Mouse (Mus musculus) hindbrain, embryonic 16.5 days (tissue): ENCODE measurements around the gene Csrp3. TPM values are rescaled to one million over a fixed set of nuclear protein-coding genes. Genes with fewer than 3 reads are reported as not detected.

Experiments used
- ATAC-seq: fragments of 200-750 bp; cut with Nextera tagmentation; 2 replicates; pipeline ENCODE4 v1.8.0; 2017; ENCODE audit warnings: moderate TSS enrichment, moderate library complexity
- H3K27ac ChIP-seq: fragments of 300-500 bp; sonication (generic); 2 replicates; pipeline ENCODE4 v1.5.1; 2014; ENCODE audit warnings: low read depth, mild to moderate bottlenecking, control low read depth, low read length, moderate library complexity
- H3K27me3 ChIP-seq: fragments of 300-500 bp; sonication (generic); replicated peaks from 2 replicates; pipeline ENCODE4 v1.6.1; 2014; ENCODE audit warnings: low read length; ENCODE audit not compliant: control insufficient read depth, insufficient read depth
- H3K36me3 ChIP-seq: fragments of 300-500 bp; sonication (generic); 2 replicates; pipeline ENCODE4 v1.6.1; 2014; ENCODE audit warnings: mild to moderate bottlenecking, low read length, moderate library complexity, mixed read lengths; ENCODE audit not compliant: control insufficient read depth, insufficient read depth
- H3K4me1 ChIP-seq: fragments of 300-500 bp; sonication (generic); 2 replicates; pipeline ENCODE4 v1.6.1; 2014; ENCODE audit warnings: low read depth, low read length; ENCODE audit not compliant: control insufficient read depth, insufficient read depth
- H3K4me2 ChIP-seq: fragments of 300-500 bp; sonication (generic); 2 replicates; pipeline ENCODE4 v1.6.1; 2014; ENCODE audit warnings: mild to moderate bottlenecking, low read length, control low read depth, moderate library complexity
- H3K4me3 ChIP-seq: fragments of 300-500 bp; sonication (generic); 2 replicates; pipeline ENCODE4 v1.5.1; 2014; ENCODE audit warnings: mild to moderate bottlenecking, low read length, control low read depth, moderate library complexity
- H3K9ac ChIP-seq: fragments of 300-500 bp; sonication (generic); 2 replicates; pipeline ENCODE4 v1.6.1; 2014; ENCODE audit warnings: low read depth, mild to moderate bottlenecking, control low read depth, low read length, moderate library complexity
- H3K9me3 ChIP-seq: fragments of 300-500 bp; sonication (generic); 2 replicates; pipeline ENCODE4 v1.6.1; 2014; ENCODE audit warnings: mild to moderate bottlenecking, low read length, moderate library complexity; ENCODE audit not compliant: control insufficient read depth
- WGBS: fragments of 180-500 bp; shearing (Covaris S2); extraction: QIAGEN DNeasy Blood & Tissue Kit; methylation state at CpG from one replicate; pipeline ENCODE4 v1.1.7; 2014; 5-methylcytosine and 5-hydroxymethylcytosine counted together
- polyA plus RNA-seq: library from polyadenylated mRNA; unstranded; fragments of >200 nt; fragmentation: Nextera tagmentation; extraction: Ambion mirVana; gene quantifications from 2 replicates; pipeline ENCODE4 v1.2.1, GENCODE M21; 2015

The Csrp3 gene
- polyA plus RNA-seq: 0.24 and 7.3 TPM in 2 replicates

DNA sequence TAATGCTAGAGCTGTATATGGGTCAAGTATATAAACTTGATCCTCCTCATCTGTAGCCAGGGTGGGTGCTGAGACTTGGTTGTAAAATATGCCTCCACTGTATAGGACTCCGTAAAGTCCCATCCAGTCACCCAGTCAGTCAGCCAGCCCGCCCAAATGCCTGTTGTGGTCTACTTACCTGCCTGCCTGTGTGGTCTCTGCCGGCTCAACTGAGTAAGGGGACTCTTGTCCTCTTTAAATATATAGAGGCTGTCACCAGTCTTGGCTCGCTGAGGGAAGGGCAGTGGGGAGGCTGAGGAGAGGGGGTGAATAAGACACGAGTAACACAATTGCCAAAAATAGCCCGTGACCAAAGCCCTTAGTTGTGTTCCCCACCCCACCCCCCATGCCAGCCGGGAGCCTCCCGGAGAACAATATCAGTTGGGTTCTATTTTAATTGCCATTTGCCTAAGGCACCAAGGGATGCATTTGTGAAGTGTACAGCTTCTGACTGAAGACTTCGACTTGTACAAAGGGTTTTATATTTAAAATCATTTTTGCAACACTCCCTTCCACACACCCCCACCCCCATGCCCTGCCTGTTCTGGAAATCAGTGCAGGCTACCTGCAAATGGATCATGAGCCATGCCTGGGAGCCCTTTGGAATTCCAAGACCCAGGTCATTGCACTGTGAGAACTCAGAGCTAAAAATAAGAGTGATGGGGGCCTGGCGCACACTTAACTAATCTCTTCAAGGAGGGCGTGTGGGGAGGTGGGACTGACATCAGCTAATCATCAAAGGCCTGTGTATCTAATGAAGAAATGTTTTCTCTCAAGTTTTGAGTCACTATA is at the start of gene Csrp3:
TSS of gene Csrp3 (minus strand) at position 214 of the 831 bp plus-strand sequence.
- no peaks in the 10 kb centered on the region for H3K4me1 ChIP-seq
- no peak within 1 kb of the TSS for H3K27ac ChIP-seq
- H3K9ac ChIP-seq: no peak within 1 kb of the TSS
- no peak within 1 kb of the TSS for H3K4me2 ChIP-seq
- WGBS: 36% methylated on average over 11 of the region's 11 CpGs
- H3K9me3 ChIP-seq: no peaks in the 10 kb centered on the region
- H3K4me3 ChIP-seq: no peak within 1 kb of the TSS
- no peaks in the 10 kb centered on the region for H3K36me3 ChIP-seq
- ATAC-seq: no peak
- no peaks in the 10 kb centered on the region; the same call in none of the 2 replicates for H3K27me3 ChIP-seq

DNA sequence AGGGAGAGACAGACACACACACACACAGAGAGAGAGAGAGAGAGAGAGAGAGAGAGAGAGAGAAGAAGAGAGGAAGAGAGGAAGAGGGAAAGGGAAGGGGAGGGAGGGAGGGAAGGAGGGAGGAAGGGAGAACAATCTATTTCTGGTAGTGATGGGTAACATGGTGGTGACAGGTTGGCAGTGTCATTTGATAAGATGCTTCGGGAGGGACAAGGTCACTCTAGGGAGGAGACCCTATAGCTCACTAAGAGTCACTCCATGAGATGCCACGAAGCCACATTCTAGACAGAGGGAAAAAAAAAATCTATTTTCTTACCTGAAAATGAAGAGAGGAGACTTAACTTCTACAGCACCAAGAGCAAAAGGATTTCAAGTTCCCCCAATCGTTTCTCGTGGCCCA is 48.2 kb upstream of the Csrp3 start:
- H3K27me3 ChIP-seq: 0 out of 2 replicates have a peak, but pooled peaks cover 3% of the 10 kb centered on the region
- H3K36me3 ChIP-seq: no peaks in the 10 kb centered on the region
- H3K9ac ChIP-seq: no peak overlapping the region
- no peak for ATAC-seq
- no peak overlapping the region for H3K27ac ChIP-seq
- 83% methylated on average over 4 of the region's 4 CpGs for WGBS
- no peak overlapping the region for H3K4me2 ChIP-seq
- H3K9me3 ChIP-seq: no peaks in the 10 kb centered on the region
- H3K4me1 ChIP-seq: peaks cover 9% of the 10 kb centered on the region
- H3K4me3 ChIP-seq: no peak overlapping the region

DNA sequence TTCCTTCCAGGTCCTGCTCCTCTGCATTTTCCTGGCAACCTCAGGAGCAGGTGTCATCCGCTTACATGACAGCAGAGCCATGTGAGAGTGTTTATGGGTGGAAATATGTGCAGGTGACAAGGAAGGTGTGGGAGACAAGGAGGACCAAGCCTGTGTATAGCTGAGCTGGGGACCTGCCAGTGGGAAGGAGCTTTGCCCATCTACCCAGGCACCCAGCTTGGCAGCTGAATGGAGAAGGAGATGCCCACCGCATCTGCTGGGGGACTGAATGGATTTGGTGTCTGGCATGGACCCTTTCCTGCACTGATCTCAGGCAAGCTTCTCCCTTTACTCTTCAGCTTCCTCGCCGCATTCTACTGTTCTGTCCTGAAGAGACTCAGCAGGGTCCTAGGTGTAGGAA is 47.6 kb upstream of the Csrp3 start:
- Histone ChIP-seq H3K4me3 (no peak overlapping the region), H3K27ac (no peak overlapping the region), H3K36me3 (no peaks in the 10 kb centered on the region), H3K4me2 (no peak overlapping the region), H3K4me1 (peaks cover 9% of the 10 kb centered on the region), H3K9ac (no peak overlapping the region), H3K27me3 (0 out of 2 replicates have a peak, but pooled peaks cover 3% of the 10 kb centered on the region), H3K9me3 (no peaks in the 10 kb centered on the region)
- 84% methylated on average over 4 of the region's 4 CpGs for WGBS
- no peak for ATAC-seq

DNA sequence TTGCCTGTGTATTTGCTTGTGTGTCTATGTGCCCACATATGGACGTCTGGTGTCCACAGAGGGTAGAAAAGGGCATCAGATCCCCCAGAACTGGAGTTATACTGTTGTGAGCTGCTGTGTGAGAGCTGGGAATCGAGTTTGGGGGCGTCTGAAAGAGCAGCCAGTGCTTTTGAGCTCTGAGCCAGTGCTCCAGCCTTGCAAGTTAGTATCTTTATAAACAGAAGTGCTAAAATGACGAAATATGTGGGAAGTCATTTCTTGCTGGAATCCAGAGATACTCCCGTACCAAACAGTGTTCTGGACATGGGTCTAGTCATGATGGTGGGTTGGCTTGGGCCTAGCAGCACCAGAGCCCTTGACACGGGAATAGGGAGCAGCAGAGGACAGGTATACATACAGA is 46.9 kb upstream of the Csrp3 start:
- Histone ChIP-seq H3K27ac (no peak overlapping the region), H3K9ac (no peak overlapping the region), H3K9me3 (no peaks in the 10 kb centered on the region), H3K36me3 (no peaks in the 10 kb centered on the region), H3K27me3 (0 out of 2 replicates have a peak, but pooled peaks cover 3% of the 10 kb centered on the region), H3K4me2 (no peak overlapping the region), H3K4me3 (no peak overlapping the region), H3K4me1 (peaks cover 9% of the 10 kb centered on the region)
- no peak for ATAC-seq
- 86% methylated on average over 6 of the region's 6 CpGs for WGBS

DNA sequence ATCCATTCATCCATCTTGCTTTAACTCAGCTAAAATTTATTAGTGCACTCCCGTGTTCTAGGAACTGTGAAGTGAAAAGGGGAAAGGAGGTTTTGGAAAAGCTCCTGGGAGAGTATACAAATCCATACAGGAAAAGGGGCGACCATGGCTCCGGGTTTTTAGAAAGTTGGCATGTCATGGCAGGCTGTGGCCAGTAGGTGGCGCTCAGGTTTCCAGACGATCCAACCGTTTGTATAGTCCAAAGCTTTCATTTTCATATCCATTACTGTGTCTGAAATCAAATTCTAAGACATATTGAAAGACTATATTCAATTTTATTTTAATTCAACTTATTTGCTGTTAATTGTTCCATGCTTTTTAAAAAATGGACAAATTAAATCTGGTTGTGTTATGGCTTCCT is 46.3 kb upstream of the Csrp3 start:
- 2% methylated on average over 6 of the region's 6 CpGs for WGBS
- no peak overlapping the region for H3K9ac ChIP-seq
- no peak overlapping the region for H3K27ac ChIP-seq
- no peaks in the 10 kb centered on the region for H3K36me3 ChIP-seq
- ATAC-seq: 0 out of 2 replicates have a peak, but pooled peaks have one; percentile 31
- 0 out of 2 replicates have a peak, but pooled peaks cover 3% of the 10 kb centered on the region for H3K27me3 ChIP-seq
- H3K4me1 ChIP-seq: peaks cover 9% of the 10 kb centered on the region
- no peaks in the 10 kb centered on the region for H3K9me3 ChIP-seq
- H3K4me3 ChIP-seq: no peak overlapping the region
- H3K4me2 ChIP-seq: no peak overlapping the region

DNA sequence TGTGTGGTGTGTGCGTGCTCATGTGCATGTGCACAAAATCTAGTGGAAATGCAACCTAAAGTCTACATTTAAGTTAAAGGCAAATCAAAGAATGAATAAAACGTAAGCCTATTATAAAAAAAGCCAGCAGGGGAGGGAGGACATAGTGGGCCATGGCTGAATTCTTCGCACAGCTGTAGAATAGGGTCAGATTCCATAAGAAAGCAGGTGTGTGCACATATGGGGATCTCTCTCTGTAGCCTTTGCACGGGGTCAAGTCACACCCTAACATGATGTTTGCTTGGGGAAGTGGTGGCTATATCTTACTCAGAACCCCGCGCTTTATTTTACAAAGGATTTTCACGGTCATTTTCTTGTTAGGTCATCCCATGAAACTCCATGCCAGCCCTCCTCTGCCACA is 45.3 kb upstream of the Csrp3 start:
- no peak for ATAC-seq
- no peaks in the 10 kb centered on the region for H3K36me3 ChIP-seq
- no peak overlapping the region for H3K9ac ChIP-seq
- 0 out of 2 replicates have a peak, but pooled peaks cover 3% of the 10 kb centered on the region for H3K27me3 ChIP-seq
- no peaks in the 10 kb centered on the region for H3K9me3 ChIP-seq
- no peak overlapping the region for H3K4me2 ChIP-seq
- H3K4me1 ChIP-seq: peaks cover 9% of the 10 kb centered on the region
- no peak overlapping the region for H3K27ac ChIP-seq
- WGBS: 73% methylated on average over 7 of the region's 7 CpGs
- H3K4me3 ChIP-seq: no peak overlapping the region

DNA sequence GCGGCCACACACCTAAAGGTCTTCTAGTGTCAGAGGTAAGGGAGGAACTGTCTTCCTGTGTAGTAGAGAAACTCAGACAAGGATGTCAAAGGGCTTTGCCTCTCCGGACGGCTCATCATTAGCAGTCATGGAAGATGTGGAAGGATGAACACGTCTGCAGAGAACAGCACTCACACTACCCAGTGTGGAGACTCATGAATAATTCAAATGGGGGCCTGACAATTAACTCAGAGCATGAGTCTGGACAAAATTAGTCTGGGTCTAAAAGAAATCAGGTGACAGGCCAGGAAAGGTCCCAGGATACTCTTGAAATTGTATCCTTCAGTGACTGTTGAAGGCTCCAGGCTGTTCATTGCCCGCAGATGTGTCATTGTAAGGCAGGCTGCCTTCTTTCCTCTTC is 43.2 kb upstream of the Csrp3 start:
- Histone ChIP-seq H3K4me1 (no peaks in the 10 kb centered on the region), H3K4me3 (no peak overlapping the region), H3K27me3 (no peaks in the 10 kb centered on the region), H3K4me2 (no peak overlapping the region), H3K36me3 (no peaks in the 10 kb centered on the region), H3K9ac (no peak overlapping the region), H3K27ac (no peak overlapping the region), H3K9me3 (no peaks in the 10 kb centered on the region)
- ATAC-seq: no peak
- WGBS: 26% methylated on average over 5 of the region's 5 CpGs

DNA sequence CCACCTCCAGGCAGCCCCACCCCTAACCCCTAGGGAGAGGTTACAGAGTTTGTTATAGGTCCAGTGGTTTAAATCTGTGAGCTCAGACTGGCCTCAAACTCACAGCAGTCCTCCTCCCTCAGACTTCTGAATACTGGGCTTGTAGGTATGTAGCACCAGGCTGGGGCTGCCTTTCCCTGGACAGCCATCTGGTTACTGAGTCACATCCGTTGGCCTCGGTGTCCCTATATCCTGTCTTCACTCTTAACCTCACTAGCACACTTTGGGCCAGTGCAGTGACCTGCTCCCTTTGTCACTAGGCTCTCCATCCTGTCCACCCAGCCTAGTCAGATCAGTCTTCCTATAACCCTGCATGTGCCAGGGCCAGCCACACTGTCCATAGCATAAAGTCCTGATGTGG is 40.9 kb upstream of the Csrp3 start:
- no peak overlapping the region for H3K9ac ChIP-seq
- H3K27me3 ChIP-seq: peaks cover 4% of the 10 kb centered on the region
- ATAC-seq: no peak
- H3K4me1 ChIP-seq: no peaks in the 10 kb centered on the region
- H3K36me3 ChIP-seq: no peaks in the 10 kb centered on the region
- 75% methylated on average over 2 of the region's 2 CpGs for WGBS
- H3K9me3 ChIP-seq: no peaks in the 10 kb centered on the region
- H3K4me3 ChIP-seq: no peak overlapping the region
- H3K27ac ChIP-seq: no peak overlapping the region
- no peak overlapping the region for H3K4me2 ChIP-seq

DNA sequence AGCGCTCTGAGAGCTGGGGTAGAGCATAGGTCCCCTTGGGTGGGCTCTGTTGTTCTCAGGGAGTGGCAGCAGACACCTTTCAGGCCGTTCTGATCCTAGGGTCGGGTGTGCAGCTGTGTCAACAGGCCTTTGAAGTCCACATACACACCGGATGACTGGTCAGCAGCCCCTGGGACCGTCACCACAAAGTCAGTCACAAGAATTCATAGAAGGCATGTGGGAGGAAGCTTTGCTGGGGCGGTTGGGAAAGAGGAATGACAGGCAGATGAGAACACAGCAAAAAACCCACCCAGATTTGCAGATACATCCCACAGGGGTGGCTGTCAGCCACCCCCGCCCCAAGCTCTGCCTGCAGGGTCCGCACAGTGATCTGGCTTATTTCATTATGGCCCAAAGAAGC is 40.1 kb upstream of the Csrp3 start:
- ATAC-seq: no peak
- peaks cover 6% of the 10 kb centered on the region for H3K27me3 ChIP-seq
- H3K36me3 ChIP-seq: no peaks in the 10 kb centered on the region
- no peaks in the 10 kb centered on the region for H3K9me3 ChIP-seq
- WGBS: 52% methylated on average over 8 of the region's 8 CpGs
- H3K9ac ChIP-seq: no peak overlapping the region
- H3K4me2 ChIP-seq: no peak overlapping the region
- H3K4me1 ChIP-seq: no peaks in the 10 kb centered on the region
- H3K27ac ChIP-seq: no peak overlapping the region
- H3K4me3 ChIP-seq: no peak overlapping the region
